Mouse (Mus musculus) ES-E14 (cell line): Measurements from ENCODE around the gene Klhl33.

Experiments used
- CHD2 ChIP-seq: IDR thresholded peaks from 2 replicates; pipeline ENCODE4 v1.6.1; 2014; ENCODE audit warnings: mild to moderate bottlenecking, low read depth, low read length, inconsistent platforms
- HCFC1 ChIP-seq: IDR thresholded peaks from 2 replicates; pipeline ENCODE4 v1.6.1; 2012; ENCODE audit warnings: low read length, inconsistent platforms, borderline replicate concordance; ENCODE audit not compliant: insufficient read depth
- MAFK ChIP-seq: IDR thresholded peaks from 2 replicates; pipeline ENCODE4 v1.6.1; 2014; ENCODE audit warnings: mild to moderate bottlenecking, low read depth, low read length, inconsistent platforms; ENCODE audit not compliant: insufficient read depth
- ZC3H11A ChIP-seq: IDR thresholded peaks from 2 replicates; pipeline ENCODE4 v1.6.1; 2012; ENCODE audit warnings: low read depth, mild to moderate bottlenecking, inconsistent platforms, low read length, borderline replicate concordance
- ZNF384 ChIP-seq: IDR thresholded peaks from 2 replicates; pipeline ENCODE4 v1.6.1; 2012; ENCODE audit warnings: low read depth, low read length, inconsistent platforms

DNA sequence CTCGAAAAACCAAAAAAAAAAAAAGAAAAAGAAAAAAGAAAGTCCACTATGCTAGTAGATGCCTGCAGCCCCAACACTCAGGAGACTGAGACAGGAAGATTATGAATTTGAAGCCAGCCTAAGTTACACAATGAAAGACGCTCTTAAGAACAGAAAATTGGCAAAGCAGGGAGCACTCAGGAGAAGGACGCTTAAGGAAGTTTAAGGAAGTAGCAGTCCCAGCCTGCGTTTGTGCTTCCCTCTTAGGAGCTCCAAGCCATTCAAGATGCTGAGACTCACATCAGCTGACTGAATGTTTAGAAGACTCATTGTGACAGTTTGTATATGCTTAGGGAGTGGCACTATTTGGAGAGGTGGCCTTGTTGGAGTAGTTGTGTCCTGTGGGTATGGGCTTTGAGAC is 10.8 kb upstream of the Klhl33 start:
- TF ChIP-seq HCFC1 (no peak), CHD2 (no peak), MAFK (no peak), ZNF384 (no peak), ZC3H11A (no peak)
